Mouse (Mus musculus) embryonic facial prominence, embryonic 12.5 days (tissue): ENCODE measurements around the gene Trem3. TPM values are rescaled to one million over a fixed set of nuclear protein-coding genes. Genes with fewer than 3 reads are reported as not detected.

ENCODE experiments used
- ATAC-seq: fragments of 200-750 bp; cut with Nextera tagmentation; 2 replicates; pipeline ENCODE4 v1.8.0; 2017; ENCODE audit not compliant: insufficient number of reproducible peaks, insufficient read depth, low FRiP score, low TSS enrichment
- H3K27ac ChIP-seq: fragments of 300-500 bp; sonication (generic); 2 replicates; pipeline ENCODE4 v1.5.1; 2016; ENCODE audit warnings: mild to moderate bottlenecking
- H3K27me3 ChIP-seq: fragments of 300-500 bp; sonication (generic); 2 replicates; pipeline ENCODE4 v1.6.1; 2016; ENCODE audit warnings: mild to moderate bottlenecking, moderate library complexity
- H3K36me3 ChIP-seq: fragments of 300-500 bp; sonication (generic); 2 replicates; pipeline ENCODE4 v1.6.1; 2016; ENCODE audit warnings: mild to moderate bottlenecking
- H3K4me1 ChIP-seq: fragments of 300-500 bp; sonication (generic); 2 replicates; pipeline ENCODE4 v1.6.1; 2016
- H3K4me2 ChIP-seq: fragments of 300-500 bp; sonication (generic); replicated peaks from 2 replicates; pipeline ENCODE4 v1.6.1; 2016; ENCODE audit warnings: mild to moderate bottlenecking, moderate library complexity
- H3K4me3 ChIP-seq: fragments of 300-500 bp; sonication (generic); 2 replicates; pipeline ENCODE4 v1.5.1; 2016; ENCODE audit warnings: mild to moderate bottlenecking
- H3K9ac ChIP-seq: fragments of 300-500 bp; sonication (generic); 2 replicates; pipeline ENCODE4 v1.6.1; 2016; ENCODE audit warnings: mild to moderate bottlenecking, moderate library complexity
- H3K9me3 ChIP-seq: fragments of 300-500 bp; sonication (generic); 2 replicates; pipeline ENCODE4 v1.6.1; 2016; ENCODE audit warnings: mild to moderate bottlenecking, moderate library complexity
- WGBS: fragments of 180-500 bp; shearing (Covaris S2); methylation state at CpG from one replicate; pipeline ENCODE4 v1.1.7; 2016; 5-methylcytosine and 5-hydroxymethylcytosine counted together
- polyA plus RNA-seq: library from polyadenylated mRNA; unstranded; fragments of >200 nt; fragmentation: Nextera tagmentation; extraction: Ambion mirVana; gene quantifications from 2 replicates; pipeline ENCODE4 v1.2.1, GENCODE M21; 2016

Trem3 gene
- polyA plus RNA-seq, 1 experiment from 2014 or later, result not detected

DNA sequence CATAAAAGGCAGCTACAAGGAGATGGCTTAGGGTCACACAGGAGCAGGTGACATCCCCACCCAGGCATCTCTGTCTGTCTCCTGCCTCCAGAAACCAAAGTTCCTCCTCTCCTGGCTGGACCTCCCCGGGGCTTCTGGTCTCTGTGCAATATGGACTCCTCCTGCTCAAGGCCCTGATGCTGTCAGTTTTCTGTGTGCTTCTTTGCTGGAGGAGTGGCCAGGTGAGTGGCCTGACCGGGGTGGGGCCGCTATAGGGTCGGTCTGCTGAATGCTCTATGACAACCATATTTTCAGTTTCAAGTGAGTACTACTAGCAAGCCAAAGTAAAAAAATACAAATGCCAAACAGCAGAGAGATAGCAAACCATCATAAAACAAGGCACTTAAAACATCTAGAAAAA is 25.0 kb downstream of the Trem3 start:
- Histone ChIP-seq H3K4me2 (no peak overlapping the region), H3K4me3 (no peak overlapping the region), H3K4me1 (no peaks in the 10 kb centered on the region), H3K9ac (no peak overlapping the region), H3K36me3 (no peaks in the 10 kb centered on the region), H3K27ac (no peak overlapping the region), H3K27me3 (no peaks in the 10 kb centered on the region), H3K9me3 (no peaks in the 10 kb centered on the region)
- 93% methylated on average over 4 of the region's 4 CpGs for WGBS
- no peak for ATAC-seq

DNA sequence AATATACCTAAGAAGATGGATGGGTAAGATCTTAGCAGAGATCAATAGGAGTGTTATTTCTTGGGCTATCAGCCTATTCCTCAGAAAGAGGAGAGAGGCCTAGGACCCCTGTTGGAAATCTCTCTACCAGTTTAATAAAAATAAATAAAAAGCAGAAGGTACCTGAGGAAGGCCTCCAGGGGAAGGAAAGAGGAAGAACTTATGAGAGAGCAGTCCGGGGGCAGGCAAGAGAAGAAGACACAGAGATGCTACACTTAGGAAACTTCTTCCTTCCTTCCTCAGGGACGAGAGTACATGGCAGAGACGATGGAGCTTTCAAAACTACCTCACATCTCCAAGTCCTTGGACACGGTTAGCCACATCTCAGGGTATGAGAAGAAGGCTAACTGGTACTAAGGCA is 26.5 kb downstream of the Trem3 start:
- no peak overlapping the region for H3K9ac ChIP-seq
- no peaks in the 10 kb centered on the region for H3K9me3 ChIP-seq
- no peak overlapping the region for H3K4me2 ChIP-seq
- H3K27ac ChIP-seq, result no peak overlapping the region
- no peaks in the 10 kb centered on the region for H3K27me3 ChIP-seq
- no peak overlapping the region for H3K4me3 ChIP-seq
- no peak for ATAC-seq
- H3K4me1 ChIP-seq, result no peaks in the 10 kb centered on the region
- no peaks in the 10 kb centered on the region for H3K36me3 ChIP-seq
- 88% methylated on average over 4 of the region's 4 CpGs for WGBS

DNA sequence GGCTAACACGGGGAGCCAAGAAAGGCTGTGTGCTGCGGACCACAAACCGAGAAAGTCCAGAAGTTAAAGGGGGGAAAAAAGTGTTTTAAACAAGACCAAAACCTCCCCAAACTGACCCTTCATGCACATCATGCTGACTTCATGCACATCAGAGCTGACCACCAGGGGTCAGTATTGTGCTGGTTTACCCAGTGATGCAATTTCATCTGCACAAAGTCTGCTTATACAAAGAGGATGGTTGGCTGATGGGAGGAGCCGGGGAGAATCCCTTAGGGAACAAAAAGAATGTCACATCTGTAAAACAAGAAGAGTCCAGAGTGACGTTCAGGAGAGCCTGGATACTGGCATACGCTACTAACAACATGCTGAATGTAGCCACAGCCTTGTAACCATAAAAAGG is 27.3 kb downstream of the Trem3 start:
- Histone ChIP-seq H3K27me3 (no peaks in the 10 kb centered on the region), H3K4me3 (no peak overlapping the region), H3K36me3 (no peaks in the 10 kb centered on the region), H3K9ac (no peak overlapping the region), H3K4me1 (no peaks in the 10 kb centered on the region), H3K27ac (no peak overlapping the region), H3K4me2 (no peak overlapping the region), H3K9me3 (no peaks in the 10 kb centered on the region)
- WGBS, result 26% methylated on average over 6 of the region's 6 CpGs
- ATAC-seq, result no peak

DNA sequence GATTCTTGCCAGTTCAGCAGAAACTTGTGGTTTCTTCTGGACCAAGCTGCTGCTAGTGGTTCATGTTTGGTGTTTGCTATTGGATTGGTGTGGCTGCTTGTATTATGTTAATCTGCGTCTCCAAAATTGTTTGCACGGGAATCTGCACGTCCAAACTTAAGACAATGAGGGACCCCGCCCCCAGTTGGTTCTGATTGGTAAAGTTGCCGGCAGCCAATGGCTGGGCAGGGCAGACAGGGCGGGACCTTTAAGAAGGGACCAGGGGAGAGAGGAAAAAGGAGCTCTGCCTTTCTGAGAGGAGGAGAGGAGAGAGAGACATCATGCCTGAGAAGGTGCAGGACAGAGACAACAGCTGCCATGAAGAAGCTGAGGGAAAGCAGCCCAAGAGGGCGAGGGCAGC is 28.2 kb downstream of the Trem3 start:
- Histone ChIP-seq H3K4me2 (no peak overlapping the region), H3K36me3 (no peaks in the 10 kb centered on the region), H3K4me3 (no peak overlapping the region), H3K27me3 (no peaks in the 10 kb centered on the region), H3K27ac (no peak overlapping the region), H3K9me3 (no peaks in the 10 kb centered on the region), H3K9ac (no peak overlapping the region), H3K4me1 (peaks cover 2% of the 10 kb centered on the region)
- WGBS, result 61% methylated on average over 7 of the region's 7 CpGs
- no peak for ATAC-seq

DNA sequence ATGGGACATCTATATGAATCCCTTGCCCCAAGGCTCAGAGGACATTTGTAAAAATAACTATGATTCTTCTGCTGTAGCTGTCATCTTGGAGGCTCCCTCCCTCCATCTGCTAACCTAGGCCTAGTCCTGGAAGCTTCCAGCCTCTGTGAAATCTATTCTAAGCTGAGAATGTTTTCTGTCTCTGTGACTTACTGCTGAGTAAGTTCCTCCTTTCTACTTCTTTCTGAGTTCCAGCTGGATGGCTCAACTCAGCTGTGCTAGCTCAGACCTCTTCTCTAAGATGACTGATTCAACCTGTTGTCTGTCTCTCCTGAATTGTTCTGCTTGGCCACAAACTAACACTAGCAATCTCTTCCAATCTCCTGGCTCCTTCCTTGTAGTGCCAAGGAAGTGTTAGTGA is 30.8 kb downstream of the Trem3 start:
- Histone ChIP-seq H3K36me3 (no peaks in the 10 kb centered on the region), H3K27ac (no peak overlapping the region), H3K4me1 (peaks cover 12% of the 10 kb centered on the region), H3K9ac (no peak overlapping the region), H3K9me3 (no peaks in the 10 kb centered on the region), H3K27me3 (no peaks in the 10 kb centered on the region), H3K4me2 (no peak overlapping the region), H3K4me3 (no peak overlapping the region)
- no peak for ATAC-seq

DNA sequence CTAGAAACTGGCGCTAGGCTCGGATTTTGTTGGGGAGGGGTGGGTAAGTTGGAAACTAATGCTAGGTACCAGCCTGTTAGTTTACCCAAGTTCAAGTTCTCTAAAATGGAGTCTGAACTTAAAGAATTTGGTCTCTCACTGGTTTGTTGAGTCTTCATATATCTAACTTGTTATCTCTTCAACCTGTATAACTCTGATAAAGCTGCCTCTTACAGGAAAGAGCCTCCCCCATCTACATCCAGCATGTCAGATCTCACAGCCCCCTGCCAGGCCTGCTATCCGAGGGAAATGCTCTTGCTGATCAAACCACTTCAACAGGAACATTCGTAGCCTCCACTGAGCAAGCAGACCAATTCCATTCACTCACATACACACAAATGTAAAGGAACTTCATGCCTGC is 31.4 kb downstream of the Trem3 start:
- no peak for ATAC-seq
- Histone ChIP-seq H3K36me3 (no peaks in the 10 kb centered on the region), H3K4me1 (peaks cover 12% of the 10 kb centered on the region), H3K4me3 (no peak overlapping the region), H3K27me3 (no peaks in the 10 kb centered on the region), H3K4me2 (no peak overlapping the region), H3K9me3 (no peaks in the 10 kb centered on the region), H3K9ac (no peak overlapping the region), H3K27ac (no peak overlapping the region)
- 81% methylated on average over 4 of the region's 4 CpGs for WGBS

DNA sequence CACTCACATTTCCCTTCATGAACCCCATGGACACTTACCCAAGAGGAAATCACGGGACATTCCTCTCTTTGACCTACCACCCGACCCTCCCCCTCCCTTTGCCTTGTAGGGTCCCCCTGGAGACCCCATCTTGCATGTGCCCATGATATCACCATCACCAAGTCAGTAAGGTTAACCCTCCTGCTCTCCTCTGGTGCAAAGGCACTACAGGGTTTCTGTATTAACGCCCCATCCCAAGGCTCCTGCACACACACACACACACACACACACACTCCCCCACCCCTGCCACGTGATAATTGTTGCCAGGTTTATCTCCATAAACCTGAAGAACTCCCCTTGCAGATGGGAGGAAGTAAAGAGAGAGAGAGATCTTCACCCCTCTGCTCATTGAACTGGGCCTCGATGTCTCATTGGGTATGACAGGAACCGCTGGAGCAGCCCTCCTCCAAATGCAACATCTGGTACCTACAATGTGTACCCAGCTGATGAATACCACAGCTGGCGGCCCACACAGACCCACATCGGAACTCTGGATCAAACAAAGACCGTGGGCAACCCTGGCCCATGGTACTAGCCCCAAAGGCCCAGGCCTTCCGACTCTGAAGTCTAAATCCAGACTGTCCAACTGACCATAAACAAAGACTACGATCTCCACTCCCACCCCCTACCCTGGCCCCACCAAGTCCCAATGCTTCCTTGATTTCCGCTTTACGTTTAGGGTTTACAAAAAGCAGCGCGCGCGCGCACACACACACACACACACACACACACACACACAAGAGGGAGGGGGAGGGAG is 33.6 kb downstream of the Trem3 start:
- ATAC-seq, result peak; percentile 41; the same call in 1 of the 2 replicates
- peaks cover 12% of the 10 kb centered on the region for H3K4me1 ChIP-seq
- H3K36me3 ChIP-seq, result no peaks in the 10 kb centered on the region
- no peaks in the 10 kb centered on the region for H3K9me3 ChIP-seq
- H3K27ac ChIP-seq, result peak overlapping the region; percentile 76
- H3K4me3 ChIP-seq, result peak overlapping the region; percentile 26
- peak overlapping the region; percentile 50 for H3K4me2 ChIP-seq
- H3K27me3 ChIP-seq, result no peaks in the 10 kb centered on the region
- H3K9ac ChIP-seq, result peak overlapping the region; percentile 40; the same call in 1 of the 2 replicates
- 20% methylated on average over 18 of the region's 18 CpGs for WGBS

DNA sequence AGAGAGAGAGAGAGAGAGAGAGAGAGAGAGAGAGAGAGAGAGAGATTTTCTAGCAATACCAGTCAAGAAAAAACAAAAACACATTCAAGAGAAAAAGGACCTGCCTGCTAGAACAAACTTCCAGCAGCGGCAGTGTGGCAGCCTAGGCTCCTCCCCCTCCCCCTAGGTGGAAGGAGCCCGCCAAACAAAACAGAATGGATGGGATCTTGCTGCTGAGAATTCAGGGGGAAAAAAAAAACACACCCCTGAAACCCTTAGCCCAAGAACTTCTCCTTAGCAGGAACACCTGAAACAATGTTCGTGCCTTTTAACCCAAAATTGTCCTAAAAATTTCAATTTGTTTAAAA is 34.1 kb downstream of the Trem3 start:
- Histone ChIP-seq H3K36me3 (no peaks in the 10 kb centered on the region), H3K27ac (peak overlapping the region; percentile 76), H3K9ac (peak overlapping the region; percentile 40; the same call in 1 of the 2 replicates), H3K4me3 (peak overlapping the region; percentile 26), H3K4me1 (peaks cover 12% of the 10 kb centered on the region), H3K4me2 (peak overlapping the region; percentile 50), H3K9me3 (no peaks in the 10 kb centered on the region), H3K27me3 (no peaks in the 10 kb centered on the region)
- no peak for ATAC-seq
- 2% methylated on average over 3 of the region's 3 CpGs for WGBS

DNA sequence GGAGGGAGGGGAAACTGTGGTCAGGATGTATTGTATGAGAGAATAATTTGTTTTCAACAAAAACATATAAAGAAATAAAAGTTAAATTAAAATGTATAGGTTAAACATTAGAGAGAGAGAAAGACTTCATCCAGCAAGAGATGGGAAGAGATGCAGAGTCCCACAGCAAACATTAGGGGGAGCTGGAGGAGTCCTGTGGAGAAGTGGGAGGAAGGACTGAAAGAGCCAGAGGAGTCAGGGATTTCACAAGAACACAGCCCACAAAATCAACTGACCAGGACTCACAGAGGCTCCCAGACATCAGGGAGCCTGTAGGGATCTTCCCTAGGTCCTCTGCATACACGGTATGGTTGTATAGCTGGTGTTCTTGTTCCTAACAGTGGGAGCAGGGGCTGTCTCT is 39.2 kb downstream of the Trem3 start:
- 74% methylated on average over 1 of the region's 1 CpGs for WGBS
- H3K27me3 ChIP-seq, result no peaks in the 10 kb centered on the region
- ATAC-seq, result no peak
- no peak overlapping the region for H3K4me3 ChIP-seq
- no peak overlapping the region for H3K27ac ChIP-seq
- H3K9me3 ChIP-seq, result no peaks in the 10 kb centered on the region
- no peak overlapping the region for H3K9ac ChIP-seq
- no peak overlapping the region for H3K4me2 ChIP-seq
- H3K4me1 ChIP-seq, result peaks cover 3% of the 10 kb centered on the region; the same call in 1 of the 2 replicates
- no peaks in the 10 kb centered on the region for H3K36me3 ChIP-seq

DNA sequence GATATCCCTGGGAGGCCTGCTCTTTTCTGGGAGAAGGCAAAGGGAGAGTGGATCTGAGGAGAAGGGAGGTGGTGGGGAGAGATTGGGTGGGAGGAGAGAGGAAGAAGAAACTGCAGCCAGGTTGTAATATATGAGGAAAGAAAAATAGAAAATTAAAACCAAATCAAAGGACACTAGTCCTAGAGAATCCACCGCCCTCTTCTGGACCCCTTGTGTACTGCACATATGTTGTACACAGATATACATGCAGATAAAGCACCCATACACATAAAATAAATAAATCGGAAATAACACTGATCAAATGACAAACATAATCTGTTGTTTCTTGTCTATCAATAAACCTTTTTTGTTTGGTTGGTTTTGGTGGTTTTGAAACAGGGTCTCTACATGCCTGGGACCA is 39.7 kb downstream of the Trem3 start:
- Histone ChIP-seq H3K27me3 (no peaks in the 10 kb centered on the region), H3K4me3 (no peak overlapping the region), H3K9me3 (no peaks in the 10 kb centered on the region), H3K4me1 (peaks cover 3% of the 10 kb centered on the region; the same call in 1 of the 2 replicates), H3K36me3 (no peaks in the 10 kb centered on the region), H3K9ac (no peak overlapping the region), H3K4me2 (no peak overlapping the region), H3K27ac (no peak overlapping the region)
- WGBS, result 65% methylated on average over 2 of the region's 2 CpGs
- ATAC-seq, result no peak

DNA sequence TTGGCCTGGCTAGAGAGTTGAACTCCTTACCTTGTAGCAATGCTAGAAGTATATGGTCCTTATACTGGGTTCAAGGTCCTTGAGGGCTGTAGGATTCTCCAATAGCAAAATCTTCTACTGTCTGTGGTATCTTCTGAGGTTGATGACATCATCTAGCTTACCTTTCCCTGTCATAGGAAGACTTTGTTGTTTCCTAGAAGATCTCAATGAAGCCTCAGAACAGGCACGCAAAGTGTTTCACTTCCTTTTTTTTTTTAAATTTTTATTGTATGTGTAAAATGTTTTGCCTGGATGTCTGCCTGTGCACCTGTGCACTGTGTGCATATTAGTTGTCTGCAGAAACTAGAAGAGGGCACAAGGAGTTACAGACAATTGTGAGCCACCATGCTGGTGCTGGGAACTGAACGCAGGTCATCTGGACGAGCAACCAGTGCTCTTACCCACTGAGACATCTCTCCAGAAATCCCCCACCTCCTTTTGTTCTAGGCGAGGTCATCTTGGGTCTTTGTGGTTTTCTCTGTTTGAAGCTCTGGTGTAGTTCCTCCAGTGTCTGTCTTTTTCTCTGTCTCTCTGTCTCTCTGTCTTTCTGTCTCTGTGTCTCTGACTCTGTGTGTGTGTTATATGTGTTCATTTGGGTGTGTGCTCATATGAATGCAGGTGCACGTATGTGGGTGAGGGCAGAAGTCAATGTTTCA is 46.1 kb downstream of the Trem3 start:
- no peak overlapping the region for H3K4me2 ChIP-seq
- no peak overlapping the region for H3K27ac ChIP-seq
- no peaks in the 10 kb centered on the region for H3K27me3 ChIP-seq
- no peak overlapping the region for H3K4me3 ChIP-seq
- no peak overlapping the region for H3K9ac ChIP-seq
- no peaks in the 10 kb centered on the region for H3K9me3 ChIP-seq
- no peaks in the 10 kb centered on the region for H3K4me1 ChIP-seq
- H3K36me3 ChIP-seq, result no peaks in the 10 kb centered on the region
- WGBS, result 79% methylated on average over 5 of the region's 5 CpGs
- ATAC-seq, result no peak

DNA sequence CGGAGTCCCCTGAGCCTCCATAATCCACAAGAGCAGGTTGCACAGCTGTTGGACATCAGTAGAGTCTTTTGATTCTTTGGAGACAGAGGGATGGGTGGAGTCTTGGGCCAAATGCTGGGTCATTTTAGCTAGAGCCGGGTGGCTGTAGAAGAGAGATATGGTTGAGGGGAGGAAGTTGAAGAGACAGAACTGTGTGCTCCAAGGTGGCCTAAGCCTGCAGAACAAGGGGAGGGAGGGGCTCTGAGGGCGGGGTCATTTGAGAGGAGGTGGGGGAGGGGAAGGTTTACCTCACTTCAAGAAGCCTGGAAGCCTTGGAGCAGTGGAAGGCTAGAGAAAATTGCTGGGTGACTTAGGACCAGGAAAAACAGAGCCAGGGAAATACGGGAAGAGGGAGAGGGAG is 51.6 kb downstream of the Trem3 start, which contains the start of gene Treml2:
Gene Treml2 (plus strand): TSS at position 296 of the 400 bp plus-strand sequence.
- H3K36me3 ChIP-seq, result no peaks in the 10 kb centered on the region
- 30% methylated on average over 3 of the region's 4 CpGs for WGBS

More for the DNA sequence above, 51.6 kb downstream of the Trem3 start, which contains the start of gene Treml2:
- Histone ChIP-seq H3K27ac (no peak within 1 kb of the TSS; the same call in 1 of the 2 replicates), H3K4me1 (no peaks in the 10 kb centered on the region), H3K27me3 (no peaks in the 10 kb centered on the region), H3K4me3 (no peak within 1 kb of the TSS), H3K4me2 (no peak within 1 kb of the TSS), H3K9ac (no peak within 1 kb of the TSS), H3K9me3 (no peaks in the 10 kb centered on the region)
- ATAC-seq, result no peak
